Mouse (Mus musculus) lung, embryonic 14.5 days (tissue): Measurements from ENCODE around the gene Atxn2. TPM values are rescaled to one million over a fixed set of nuclear protein-coding genes. Genes with fewer than 3 reads are reported as not detected.
"Not testable (repeated sequence)": the region's sequence is repeated elsewhere in the genome, so short reads cannot be mapped to it uniquely, and the experiment has no call there.

Experiments used
- ATAC-seq: fragments of 200-750 bp; cut with Nextera tagmentation; 2 replicates; pipeline ENCODE4 v1.8.0; 2017; ENCODE audit warnings: mild to moderate bottlenecking, moderate TSS enrichment, moderate library complexity; ENCODE audit not compliant: insufficient read depth
- DNase-seq: peaks from one replicate; pipeline ENCODE4 v3.0.0-alpha.2; 2015
- H3K27ac ChIP-seq: fragments of 300-500 bp; sonication (generic); 2 replicates; pipeline ENCODE4 v1.5.1; 2014; ENCODE audit warnings: low read depth, mild to moderate bottlenecking, moderate library complexity
- H3K27me3 ChIP-seq: fragments of 300-500 bp; sonication (generic); 2 replicates; pipeline ENCODE4 v1.6.1; 2014; ENCODE audit warnings: low read length, control low read depth; ENCODE audit not compliant: insufficient read depth
- H3K36me3 ChIP-seq: fragments of 300-500 bp; sonication (generic); 2 replicates; pipeline ENCODE4 v1.6.1; 2014; ENCODE audit warnings: control low read depth; ENCODE audit not compliant: insufficient read depth
- H3K4me1 ChIP-seq: fragments of 300-500 bp; sonication (generic); 2 replicates; pipeline ENCODE4 v1.6.1; 2014; ENCODE audit warnings: antibody characterized with exemption, control low read depth; ENCODE audit not compliant: insufficient read depth
- H3K4me2 ChIP-seq: fragments of 300-500 bp; sonication (generic); 2 replicates; pipeline ENCODE4 v1.6.1; 2014; ENCODE audit warnings: mild to moderate bottlenecking
- H3K4me3 ChIP-seq: fragments of 300-500 bp; sonication (generic); 2 replicates; pipeline ENCODE4 v1.5.1; 2014; ENCODE audit warnings: low read depth, low read length
- H3K9ac ChIP-seq: fragments of 300-500 bp; sonication (generic); 2 replicates; pipeline ENCODE4 v1.6.1; 2014
- H3K9me3 ChIP-seq: fragments of 300-500 bp; sonication (generic); 2 replicates; pipeline ENCODE4 v1.6.1; 2016; ENCODE audit warnings: low read depth, low read length, control low read depth
- CTCF ChIP-seq: IDR thresholded peaks from 2 replicates; pipeline ENCODE4 v1.5.1; 2016; ENCODE audit warnings: antibody characterized with exemption, low read depth
- WGBS: fragments of 180-500 bp; shearing (Covaris S2); extraction: QIAGEN DNeasy Blood & Tissue Kit; methylation state at CpG from one replicate; pipeline ENCODE4 v1.1.7; 2014; 5-methylcytosine and 5-hydroxymethylcytosine counted together
- polyA plus RNA-seq: library from polyadenylated mRNA; unstranded; fragments of >200 nt; fragmentation: Nextera tagmentation; extraction: Ambion mirVana; gene quantifications from 2 replicates; pipeline ENCODE4 v1.2.1, GENCODE M21; 2014

Atxn2 gene
- polyA plus RNA-seq, 1 experiment from 2014 or later: 83.9 TPM

DNA sequence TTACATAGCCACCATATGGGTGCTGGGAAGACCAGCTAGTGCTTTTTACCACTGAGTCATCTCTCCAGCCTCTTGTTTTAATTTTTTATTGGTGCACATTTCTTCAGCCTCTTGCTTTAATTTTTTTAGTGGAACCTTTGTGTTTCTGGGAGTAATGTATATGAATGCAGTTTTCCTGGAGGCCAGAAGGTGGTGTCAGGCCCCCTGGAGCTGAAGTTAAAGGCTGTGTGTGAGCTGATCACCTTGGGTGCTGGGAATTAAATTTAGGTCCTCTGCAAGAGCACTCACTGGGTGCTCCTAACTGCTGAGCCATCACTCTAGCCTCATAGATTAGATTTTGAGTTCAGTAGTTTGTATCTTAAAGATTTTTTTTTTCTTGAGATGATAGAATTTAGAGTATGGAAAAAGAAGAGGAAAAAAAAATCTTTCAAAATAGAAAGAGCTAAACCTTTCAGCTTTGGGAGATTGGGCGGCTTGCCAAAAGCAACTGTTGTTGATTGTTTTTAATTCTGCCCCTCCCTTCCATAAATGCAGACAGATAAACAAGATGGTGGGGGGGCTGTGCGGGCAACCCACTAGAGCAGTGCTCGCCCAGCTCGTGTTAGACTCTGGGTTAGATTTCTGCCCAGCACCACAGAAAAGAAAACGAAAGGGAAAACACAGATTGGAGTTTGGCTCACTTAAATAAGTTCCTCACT lies 9.9 kb downstream of the Atxn2 start:
- Histone ChIP-seq H3K4me1 (no peaks in the 10 kb centered on the region; the same call in 1 of the 2 replicates), H3K27me3 (no peaks in the 10 kb centered on the region), H3K27ac (no peak overlapping the region), H3K4me2 (no peak overlapping the region), H3K36me3 (peaks cover 8% of the 10 kb centered on the region; the same call in 1 of the 2 replicates), H3K4me3 (no peak overlapping the region), H3K9me3 (no peaks in the 10 kb centered on the region), H3K9ac (no peak overlapping the region)
- DNase-seq (no peak), ATAC-seq (no peak)
- peak; percentile 40; the same call in 1 of the 2 replicates for TF ChIP-seq CTCF
- 88% methylated on average over 5 of the region's 5 CpGs for WGBS

DNA sequence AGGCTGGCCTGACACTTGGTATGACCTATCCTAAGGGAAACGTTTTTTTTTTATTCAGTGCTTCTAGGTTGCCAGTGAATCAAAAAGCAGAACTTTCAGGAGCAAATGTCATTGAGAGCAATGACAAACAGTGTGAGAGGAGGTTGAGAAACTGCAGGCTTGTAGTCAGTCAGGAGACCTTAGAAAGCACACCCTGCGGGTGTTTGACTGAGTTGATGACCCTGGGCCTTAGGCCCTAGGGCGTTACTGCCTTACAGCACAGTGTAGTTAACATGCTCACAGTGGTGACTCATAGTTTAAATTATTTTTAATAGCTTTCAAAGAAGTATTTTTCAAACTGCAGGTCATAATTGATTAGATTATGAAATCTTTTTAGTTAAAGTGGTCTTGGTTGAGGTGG lies 10.7 kb downstream of the Atxn2 start:
- no peak for TF ChIP-seq CTCF
- Histone ChIP-seq H3K36me3 (peaks cover 8% of the 10 kb centered on the region; the same call in 1 of the 2 replicates), H3K4me3 (no peak overlapping the region), H3K9me3 (no peaks in the 10 kb centered on the region), H3K27me3 (no peaks in the 10 kb centered on the region), H3K4me2 (no peak overlapping the region), H3K9ac (no peak overlapping the region), H3K4me1 (no peaks in the 10 kb centered on the region), H3K27ac (no peak overlapping the region)
- DNase-seq (no peak), ATAC-seq (no peak)
- 43% methylated on average over 3 of the region's 3 CpGs for WGBS

DNA sequence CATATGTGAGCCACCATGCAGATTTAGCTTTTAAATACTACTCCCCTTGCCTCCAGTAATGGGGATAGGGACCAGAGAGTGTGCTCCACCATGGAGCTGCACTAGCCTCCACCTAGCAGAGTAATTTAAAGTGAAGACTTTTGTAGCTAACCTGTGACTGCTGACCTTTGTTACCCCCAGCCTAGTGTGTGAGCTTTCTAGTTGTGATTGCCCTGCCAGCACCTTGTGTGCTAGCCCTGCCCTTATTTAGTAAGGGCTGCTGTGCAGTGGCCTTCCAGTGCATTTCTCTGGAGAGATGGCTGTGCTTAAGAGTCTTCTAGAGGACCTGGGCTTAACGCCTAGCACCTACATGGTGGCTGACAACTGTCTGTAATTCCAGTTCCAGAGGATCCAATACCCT lies 13.5 kb downstream of the Atxn2 start:
- no peak for TF ChIP-seq CTCF
- ATAC-seq (no peak), DNase-seq (no peak)
- Histone ChIP-seq H3K4me2 (no peak overlapping the region), H3K27me3 (no peaks in the 10 kb centered on the region), H3K36me3 (peaks cover 6% of the 10 kb centered on the region; the same call in 1 of the 2 replicates), H3K4me1 (no peaks in the 10 kb centered on the region), H3K9ac (no peak overlapping the region), H3K9me3 (no peaks in the 10 kb centered on the region), H3K4me3 (no peak overlapping the region), H3K27ac (no peak overlapping the region)
- whole genome bisulfite sequencing: 78% methylated on average over 1 of the region's 1 CpGs

DNA sequence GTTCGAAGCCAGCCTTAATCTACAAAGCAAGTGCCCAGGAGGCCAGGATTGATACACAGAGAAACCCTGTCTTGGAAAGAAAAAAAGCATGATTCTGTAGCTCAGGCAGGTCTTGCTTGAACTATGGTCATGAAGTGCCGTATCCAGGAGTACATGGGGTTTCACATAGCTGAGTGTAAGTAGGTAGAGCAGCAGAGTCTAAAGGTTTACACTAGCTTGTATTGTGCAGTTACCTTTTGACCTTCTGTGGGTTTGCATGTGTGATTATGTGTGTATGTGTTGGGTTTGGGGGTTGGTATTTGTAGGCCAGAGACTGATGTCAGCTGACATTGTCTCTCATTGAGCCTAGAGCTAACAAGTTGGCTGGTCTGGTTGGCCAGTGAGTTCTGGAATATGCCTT lies 18.9 kb downstream of the Atxn2 start:
- WGBS: 92% methylated on average over 2 of the region's 2 CpGs
- H3K4me1 ChIP-seq: no peaks in the 10 kb centered on the region
- DNase-seq: no peak
- no peaks in the 10 kb centered on the region for H3K9me3 ChIP-seq
- peaks cover 6% of the 10 kb centered on the region; the same call in 1 of the 2 replicates for H3K36me3 ChIP-seq
- H3K27ac ChIP-seq: no peak overlapping the region
- no peak overlapping the region for H3K4me3 ChIP-seq
- no peak for TF ChIP-seq CTCF
- ATAC-seq: no peak
- no peak overlapping the region for H3K4me2 ChIP-seq
- no peaks in the 10 kb centered on the region for H3K27me3 ChIP-seq
- no peak overlapping the region for H3K9ac ChIP-seq

DNA sequence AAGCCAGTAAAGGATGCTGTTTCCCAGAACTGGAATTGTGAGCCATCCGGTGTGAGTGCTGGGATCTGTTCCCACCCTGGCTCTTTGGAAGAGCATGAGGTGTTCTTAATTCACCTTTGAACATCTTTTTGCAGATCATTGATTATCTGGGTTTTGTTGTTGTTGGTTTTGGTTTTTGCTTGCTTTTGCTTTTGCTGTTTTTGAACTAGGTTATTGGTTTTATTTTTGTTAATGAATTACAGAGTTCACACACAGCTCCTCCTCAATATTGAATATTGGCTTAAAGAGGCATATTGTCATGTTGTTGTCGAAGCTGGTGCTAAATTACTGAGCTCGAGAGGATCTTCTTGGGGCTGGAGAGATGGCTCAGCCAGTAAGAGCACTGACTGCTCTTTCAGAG lies 25.5 kb downstream of the Atxn2 start:
- ATAC-seq: no peak
- 90% methylated on average over 3 of the region's 3 CpGs for WGBS

DNA sequence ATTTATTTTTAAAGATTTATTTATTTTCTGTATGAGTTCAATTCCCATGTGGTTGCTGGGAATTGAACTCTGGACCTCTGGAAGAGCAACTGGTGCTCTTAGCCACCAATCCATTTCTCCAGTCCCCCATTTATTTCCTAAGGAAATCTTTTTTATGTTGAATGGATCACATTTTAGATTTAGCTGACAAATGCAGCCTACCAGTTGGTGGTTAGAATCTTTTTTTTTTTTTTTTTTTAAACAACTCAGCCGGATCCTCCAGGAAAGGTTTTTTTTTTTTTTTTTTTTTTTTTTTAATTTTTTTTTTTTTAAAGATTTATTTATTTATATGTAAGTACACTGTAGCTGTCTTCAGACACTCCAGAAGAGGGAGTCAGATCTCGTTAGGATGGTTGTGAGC lies 27.0 kb downstream of the Atxn2 start:
- not testable (repeated sequence) for H3K9ac ChIP-seq, ATAC-seq, H3K36me3 ChIP-seq, H3K4me2 ChIP-seq, H3K4me1 ChIP-seq, H3K4me3 ChIP-seq, DNase-seq, H3K27me3 ChIP-seq, H3K27ac ChIP-seq, H3K9me3 ChIP-seq
- 27% methylated on average over 1 of the region's 2 CpGs for WGBS

More for the DNA sequence above, 25.5 kb downstream of the Atxn2 start:
- H3K9ac ChIP-seq: no peak overlapping the region
- H3K9me3 ChIP-seq: no peaks in the 10 kb centered on the region
- no peak overlapping the region for H3K4me3 ChIP-seq
- H3K27ac ChIP-seq: no peak overlapping the region
- no peak overlapping the region for H3K4me2 ChIP-seq
- H3K36me3 ChIP-seq: no peaks in the 10 kb centered on the region; the same call in 1 of the 2 replicates
- no peaks in the 10 kb centered on the region for H3K4me1 ChIP-seq
- no peaks in the 10 kb centered on the region for H3K27me3 ChIP-seq
- no peak for TF ChIP-seq CTCF
- no peak for DNase-seq

DNA sequence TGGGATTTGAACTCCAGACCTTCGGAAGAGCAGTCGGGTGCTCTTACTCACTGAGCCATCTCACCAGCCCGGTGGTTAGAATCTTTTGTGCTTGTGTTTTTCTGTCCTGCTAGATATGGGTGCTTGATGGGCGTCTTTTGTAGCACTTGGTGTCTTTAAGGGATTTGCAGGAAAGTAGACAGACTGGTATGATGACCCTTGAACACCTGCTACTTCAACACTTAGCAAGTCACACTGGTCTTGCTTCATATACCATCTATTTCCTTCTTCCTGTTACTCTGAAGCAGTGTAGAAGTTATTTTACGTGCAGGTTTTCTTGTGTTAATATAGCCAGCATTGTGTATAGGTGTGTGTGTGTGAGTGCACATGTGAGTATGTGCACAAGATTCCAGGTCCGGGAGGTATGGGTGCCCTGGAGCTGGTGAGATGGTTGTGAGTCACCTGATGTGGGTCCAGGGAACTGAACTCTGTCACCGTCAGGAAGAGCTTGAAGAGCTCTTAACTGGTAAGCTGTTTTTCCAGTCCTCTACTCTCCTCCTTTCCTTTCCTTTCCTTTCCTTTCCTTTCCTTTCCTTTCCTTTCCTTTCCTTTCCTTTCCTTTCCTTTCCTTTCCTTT lies 27.5 kb downstream of the Atxn2 start:
- no peak overlapping the region for H3K27ac ChIP-seq
- no peak overlapping the region for H3K4me2 ChIP-seq
- WGBS: 74% methylated on average over 7 of the region's 7 CpGs
- no peak overlapping the region for H3K4me3 ChIP-seq
- H3K36me3 ChIP-seq: no peaks in the 10 kb centered on the region; the same call in 1 of the 2 replicates
- no peaks in the 10 kb centered on the region for H3K27me3 ChIP-seq
- ATAC-seq (0 out of 2 replicates have a peak, but pooled peaks have one; percentile 14), DNase-seq (peak; percentile 13)
- H3K9ac ChIP-seq: no peak overlapping the region
- no peaks in the 10 kb centered on the region for H3K9me3 ChIP-seq
- no peak for TF ChIP-seq CTCF
- H3K4me1 ChIP-seq: no peaks in the 10 kb centered on the region
